Mouse (Mus musculus): ENCODE data around the gene Il21.

DNA sequence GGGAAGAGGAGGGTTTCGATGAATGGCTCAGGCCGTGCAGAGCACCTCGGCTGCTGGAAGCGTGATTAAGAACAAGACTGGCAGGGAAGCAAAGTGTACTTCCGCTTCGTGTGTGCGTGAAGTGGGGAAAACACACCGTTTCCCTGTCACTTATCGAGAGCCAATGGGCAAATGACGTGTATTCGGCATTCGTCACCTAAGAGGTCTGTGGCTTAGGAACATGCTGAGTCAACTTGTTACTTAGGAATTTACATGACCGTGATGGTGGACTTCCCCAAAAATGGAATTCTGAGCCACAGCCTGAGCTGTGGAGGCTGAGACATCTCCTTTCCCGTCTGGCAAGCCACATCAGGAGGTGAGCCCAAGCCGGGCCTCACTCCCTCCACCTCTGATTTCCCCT is 25.3 kb upstream of the Il21 start:
- no peak for TF ChIP-seq POLR2A (IDR thresholded peaks at IDR 0.05; ENCODE audit: control insufficient read depth, extremely low read depth, insufficient read depth, low read length, poor library complexity)
- TF ChIP-seq CTCF (IDR thresholded peaks at IDR 0.05; ENCODE audit: borderline replicate concordance, control insufficient read depth, extremely low read depth, insufficient read depth, low read length, poor library complexity): no peak

Measured in thymus, adult 2 months (tissue).